8 mouse cellular contexts compared by ENCODE assay signal in the genomic region with DNA sequence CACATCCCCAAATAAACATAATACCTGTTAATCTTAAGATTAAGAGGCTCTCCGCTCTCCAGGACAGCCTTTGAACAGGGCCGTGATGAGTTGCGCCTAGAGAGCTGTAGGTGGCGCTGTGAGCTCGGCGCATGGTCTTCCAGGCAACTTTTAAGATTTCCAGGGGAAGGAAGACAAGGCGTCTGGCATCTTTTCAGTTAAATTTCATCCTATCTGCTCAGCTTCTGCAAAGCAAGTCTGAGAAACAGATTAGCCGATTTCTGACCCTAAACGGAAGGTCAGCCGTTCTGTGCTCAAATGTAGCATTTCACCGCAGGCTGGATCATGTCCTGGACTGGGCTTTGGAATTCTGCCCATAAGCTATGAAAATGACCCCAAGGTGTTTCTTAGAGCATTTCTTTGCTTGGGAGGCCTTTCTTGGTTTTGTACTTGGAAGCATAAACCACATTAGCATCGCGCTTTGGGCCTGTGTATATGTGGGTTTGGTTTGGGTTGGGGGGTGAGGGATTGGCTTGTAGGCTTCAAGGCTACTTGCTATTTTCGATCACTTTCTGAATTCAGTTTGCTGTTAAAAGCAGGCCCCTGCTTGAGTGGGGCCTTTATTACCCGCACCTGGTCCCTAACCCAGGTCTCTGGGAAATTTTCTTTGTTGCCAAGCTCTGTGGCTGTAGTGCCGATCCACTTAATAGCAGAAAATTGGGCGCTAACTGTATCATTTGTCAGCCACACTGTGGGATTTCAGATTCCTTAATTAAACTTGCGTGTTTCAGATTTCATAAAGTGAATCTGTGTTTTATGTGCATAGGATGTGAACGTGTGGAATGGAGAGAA.
DNase-seq lines count a peak whose midpoint lies in the region; ATAC-seq lines count a peak whose summit lies in the region.

No protein-coding gene starts in this region.

- no peaks in the 10 kb centered on the region for H3K36me3 ChIP-seq in liver, embryonic 12.5 days
- no peaks in the 10 kb centered on the region for H3K36me3 ChIP-seq in kidney, embryonic 14.5 days (ENCODE audit: control insufficient read depth, insufficient read depth, low read length)
- no peaks in the 10 kb centered on the region for H3K36me3 ChIP-seq in limb, embryonic 12.5 days

- no peak for ATAC-seq in liver, embryonic 12.5 days
- peak; percentile 90 for ATAC-seq in common myeloid progenitor, adult 5-6 weeks (replicated peaks; ENCODE audit: low read depth, poor library complexity, severe bottlenecking)
- peak; percentile 92 for ATAC-seq in kidney, embryonic 14.5 days (ENCODE audit: low FRiP score, low TSS enrichment)
- ATAC-seq in limb, embryonic 12.5 days (ENCODE audit: insufficient number of reproducible peaks, insufficient read depth, low FRiP score, low TSS enrichment, low read depth) = peak; percentile 67; the same call in 1 of the 2 replicates

- H3K9me3 ChIP-seq in liver, embryonic 12.5 days (replicated peaks) = no peaks in the 10 kb centered on the region
- no peaks in the 10 kb centered on the region for H3K9me3 ChIP-seq in kidney, embryonic 14.5 days (ENCODE audit: control insufficient read depth, low read length)
- H3K9me3 ChIP-seq in limb, embryonic 12.5 days = no peaks in the 10 kb centered on the region

- no peaks in the 10 kb centered on the region for H3K27me3 ChIP-seq in liver, embryonic 12.5 days (replicated peaks)
- no peaks in the 10 kb centered on the region for H3K27me3 ChIP-seq in kidney, embryonic 14.5 days (ENCODE audit: control insufficient read depth, insufficient read depth, low read length)
- H3K27me3 ChIP-seq in limb, embryonic 12.5 days = no peaks in the 10 kb centered on the region

- H3K27ac ChIP-seq in liver, embryonic 12.5 days = no peak overlapping the region
- no peak overlapping the region for H3K27ac ChIP-seq in kidney, embryonic 14.5 days (ENCODE audit: low read depth, low read length)
- H3K27ac ChIP-seq in limb, embryonic 12.5 days = no peak overlapping the region

- H3K4me3 ChIP-seq in liver, embryonic 12.5 days = no peak overlapping the region
- no peak overlapping the region for H3K4me3 ChIP-seq in kidney, embryonic 14.5 days (ENCODE audit: low read length)
- no peak overlapping the region for H3K4me3 ChIP-seq in limb, embryonic 12.5 days (replicated peaks)

- H3K4me1 ChIP-seq in liver, embryonic 12.5 days = no peaks in the 10 kb centered on the region
- 0 out of 2 replicates have a peak, but pooled peaks cover 3% of the 10 kb centered on the region for H3K4me1 ChIP-seq in kidney, embryonic 14.5 days (ENCODE audit: control insufficient read depth, insufficient read depth, low read length)
- no peaks in the 10 kb centered on the region for H3K4me1 ChIP-seq in limb, embryonic 12.5 days (replicated peaks)

- peak; percentile 25 for DNase-seq in liver
- peak; percentile 0 to 5 for DNase-seq in heart, adult 9 months (ENCODE audit: low spot score in 2 of 2)
- peak; percentile 54 for DNase-seq in neural tube, embryonic 10.5 days (ENCODE audit: extremely low spot score, low spot score)
- peak; percentile 36 for DNase-seq in thymus, postnatal 14 days

- no peak overlapping the region for H3K4me2 ChIP-seq in liver, embryonic 12.5 days
- H3K4me2 ChIP-seq in kidney, embryonic 14.5 days (replicated peaks; ENCODE audit: low read depth, low read length) = no peak overlapping the region
- H3K4me2 ChIP-seq in limb, embryonic 12.5 days = peak overlapping the region; percentile 32; the same call in 1 of the 2 replicates

- 39% methylated on average over 19 of the region's 19 CpGs for WGBS in liver, embryonic 12.5 days (ENCODE audit: insufficient replicate concordance)
- 40% methylated on average over 19 of the region's 19 CpGs for WGBS in kidney, embryonic 14.5 days
- 30% methylated on average over 19 of the region's 19 CpGs for WGBS in limb, embryonic 12.5 days

- H3K9ac ChIP-seq in liver, embryonic 12.5 days = no peak overlapping the region
- H3K9ac ChIP-seq in kidney, embryonic 14.5 days (ENCODE audit: low read depth, low read length) = no peak overlapping the region
- no peak overlapping the region for H3K9ac ChIP-seq in limb, embryonic 12.5 days (replicated peaks)

Comparison
In these comparisons a context has a peak if more than half of its experiments do, and no peak if none do; other contexts are left out.
1. DNase-seq: peak in every context shown above with its lines; median percentile 54 in neural tube, embryonic 10.5 days; 36 in thymus, postnatal 14 days; 25 in liver; 2 in heart, adult 9 months.